Mouse (Mus musculus) adrenal gland (tissue): ENCODE data around the gene Dcbld2.

ENCODE experiments used
- intact Hi-C: fragments of 180-260 bp; cut with DNase I; formaldehyde crosslinking; loops from one replicate; pipeline ENCODE4 v1.15.1; 2025

The Dcbld2 gene

DNA sequence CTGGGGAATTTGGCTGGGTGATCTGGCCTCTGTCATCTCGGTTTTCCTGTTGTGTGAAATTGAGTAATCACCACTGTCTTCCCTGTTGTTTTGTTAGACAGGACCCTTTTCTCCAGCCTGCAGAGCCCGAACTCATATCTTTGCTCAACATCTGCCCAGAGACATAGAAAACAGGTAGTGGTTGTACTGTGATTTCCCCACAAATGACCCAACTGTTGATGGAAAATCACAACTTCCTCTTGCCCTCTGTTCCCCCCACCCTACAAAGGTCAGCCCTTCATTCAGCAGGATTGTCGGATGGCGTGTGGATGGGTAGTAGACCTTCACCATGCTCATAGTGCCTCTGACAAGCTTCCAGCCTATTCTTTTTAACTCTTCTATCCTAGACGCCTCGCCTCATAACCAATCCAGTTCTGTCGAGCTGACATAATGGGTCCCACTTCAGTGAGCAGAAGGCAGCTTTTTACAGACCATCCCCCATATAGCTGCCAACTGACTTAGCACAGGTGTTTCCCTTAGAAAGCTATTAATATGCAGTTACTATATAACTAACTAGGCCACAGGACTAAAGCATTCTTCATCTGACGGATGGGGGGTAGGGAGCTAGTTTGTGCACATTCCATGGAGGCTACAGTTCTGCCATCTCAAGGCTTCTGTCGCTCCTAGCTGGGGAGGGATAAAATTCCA lies 73.1 kb downstream of the Dcbld2 start:
- intact Hi-C loops = no loop called here

DNA sequence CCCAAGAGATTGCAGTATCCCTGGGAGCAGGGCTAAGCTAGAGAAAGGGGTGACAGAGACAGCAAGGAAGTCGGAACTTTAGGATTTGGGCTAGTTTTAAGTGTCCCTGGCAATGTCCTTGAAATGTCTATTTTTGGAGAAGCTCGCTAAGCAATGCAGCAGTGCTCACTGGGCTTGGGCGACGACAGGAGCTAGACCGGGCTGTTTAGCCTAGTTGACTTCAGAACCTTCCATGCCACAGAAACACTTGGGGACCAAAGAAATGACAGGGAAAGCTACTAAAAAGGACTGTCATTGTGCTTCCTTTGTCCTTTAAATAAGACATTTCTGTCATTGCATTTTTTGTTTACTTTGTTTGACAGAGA lies 73.6 kb downstream of the Dcbld2 start:
- intact Hi-C loops = no loop called here

DNA sequence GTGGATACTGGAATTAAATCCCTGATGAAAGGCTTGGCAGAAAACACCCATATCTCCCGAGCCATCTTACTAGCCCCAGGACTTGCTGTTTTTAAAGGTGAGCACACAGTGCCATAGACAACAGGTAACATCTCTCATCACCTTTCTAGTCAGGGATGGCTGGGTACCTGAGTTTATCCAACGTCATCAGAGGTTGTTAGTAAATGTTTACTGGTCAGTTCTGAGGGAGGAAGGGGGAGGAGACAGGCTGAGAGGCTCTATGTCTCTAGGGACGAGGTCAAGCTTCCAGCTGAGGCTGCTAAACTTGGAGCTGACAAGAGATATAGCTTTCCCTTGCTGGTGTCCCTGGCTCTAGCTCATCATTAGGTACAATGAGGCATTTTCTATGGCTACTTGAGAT lies 74.1 kb downstream of the Dcbld2 start:
- intact Hi-C loops = no loop called here

DNA sequence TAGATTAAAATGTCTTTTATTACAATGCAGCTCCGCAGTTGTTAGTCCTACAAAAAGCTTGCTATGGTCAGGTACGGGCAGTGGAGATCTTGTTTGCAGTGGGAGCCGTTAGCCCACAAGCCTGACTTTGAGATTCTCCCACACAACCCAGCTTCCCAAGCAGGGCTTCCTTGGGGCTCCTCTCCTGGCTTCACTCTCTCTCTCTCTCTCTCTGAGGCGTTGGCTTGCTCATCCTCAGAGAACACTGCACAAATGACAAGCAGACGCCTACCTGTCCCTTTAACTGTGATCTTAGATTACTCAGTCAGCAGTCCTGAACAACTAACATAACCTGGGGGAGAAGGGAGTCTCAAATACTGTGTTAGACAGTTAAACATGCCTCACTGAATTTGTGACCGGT lies 79.6 kb downstream of the Dcbld2 start:
- intact Hi-C loops = no loop called here

DNA sequence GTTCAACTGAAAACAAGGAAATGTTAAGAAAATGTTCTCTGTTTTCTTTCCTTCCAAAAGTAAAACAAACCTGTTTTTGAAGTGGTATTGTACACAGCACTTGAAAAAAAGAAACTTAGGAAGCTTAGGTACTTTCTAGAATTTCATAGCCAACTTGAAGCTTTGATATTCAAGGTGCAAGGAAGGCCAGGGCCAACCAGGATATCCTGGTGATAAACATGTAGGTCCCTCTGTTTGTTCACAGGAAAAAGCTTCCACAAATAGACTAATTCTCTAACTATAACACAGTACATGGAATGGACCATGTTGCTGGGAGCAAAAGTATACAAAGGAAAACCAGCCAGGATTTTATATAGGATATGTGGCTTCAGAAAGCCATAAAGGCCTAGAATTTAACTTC lies 88.5 kb downstream of the Dcbld2 start:
- intact Hi-C loops = no loop called here

DNA sequence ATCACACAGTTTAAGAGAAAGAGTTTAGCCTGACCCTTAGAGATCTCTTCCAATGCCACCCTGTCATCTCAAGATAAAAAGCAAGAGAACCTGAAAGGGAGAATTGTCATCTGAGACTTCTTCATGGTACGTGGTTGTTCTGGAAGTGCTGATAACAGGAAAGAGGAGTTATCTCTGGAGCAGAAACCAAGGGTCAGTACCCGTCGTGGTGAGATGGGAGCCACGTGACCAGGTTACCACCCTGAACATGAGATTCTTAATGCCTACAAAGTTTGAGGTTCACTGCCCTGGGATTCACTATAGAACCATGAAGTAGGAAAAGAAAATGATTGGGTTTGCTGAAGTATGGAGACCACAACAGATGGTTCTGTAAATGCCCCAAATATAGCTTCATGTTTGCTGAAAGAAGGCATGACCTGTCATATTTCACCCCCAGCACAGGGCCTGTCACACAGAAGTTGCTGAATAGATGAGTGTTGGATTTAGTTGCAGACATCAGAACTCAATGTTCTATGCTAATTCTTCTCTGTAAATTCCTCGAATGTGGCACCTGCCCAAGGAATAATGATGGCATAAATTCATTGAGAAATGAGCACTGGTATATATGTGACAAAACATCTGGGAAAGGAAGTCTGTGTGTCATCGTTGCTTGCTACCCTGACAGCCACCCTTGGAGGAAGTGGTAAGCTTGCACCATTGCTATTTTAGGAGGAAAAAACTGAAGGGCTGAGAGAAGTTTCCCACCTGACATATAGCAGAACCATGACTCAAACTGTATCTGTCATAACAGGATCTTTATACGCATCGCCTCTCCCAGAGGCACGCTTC lies 89.9 kb downstream of the Dcbld2 start:
- intact Hi-C loops = no loop called here

DNA sequence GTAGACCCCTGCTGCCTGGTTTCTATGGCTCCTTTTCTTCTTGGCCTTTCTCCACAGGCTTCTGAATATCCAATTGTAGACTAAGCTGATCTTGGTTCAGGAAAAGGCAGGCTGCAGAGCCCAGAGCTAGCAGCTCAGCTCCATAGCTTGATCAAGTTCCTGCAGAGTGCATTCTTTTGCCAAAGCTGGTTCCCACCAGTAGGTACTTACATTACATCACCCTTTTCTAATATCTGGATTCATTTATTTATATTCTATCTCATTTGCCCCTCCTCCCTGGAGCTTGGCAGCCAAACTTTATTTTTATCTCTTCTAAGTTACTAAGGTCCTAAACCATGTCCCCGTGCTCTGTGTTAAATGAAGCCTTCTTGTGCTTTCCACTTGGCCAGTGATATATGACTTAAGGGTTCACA lies 90.9 kb downstream of the Dcbld2 start:
- intact Hi-C loops = no loop called here

DNA sequence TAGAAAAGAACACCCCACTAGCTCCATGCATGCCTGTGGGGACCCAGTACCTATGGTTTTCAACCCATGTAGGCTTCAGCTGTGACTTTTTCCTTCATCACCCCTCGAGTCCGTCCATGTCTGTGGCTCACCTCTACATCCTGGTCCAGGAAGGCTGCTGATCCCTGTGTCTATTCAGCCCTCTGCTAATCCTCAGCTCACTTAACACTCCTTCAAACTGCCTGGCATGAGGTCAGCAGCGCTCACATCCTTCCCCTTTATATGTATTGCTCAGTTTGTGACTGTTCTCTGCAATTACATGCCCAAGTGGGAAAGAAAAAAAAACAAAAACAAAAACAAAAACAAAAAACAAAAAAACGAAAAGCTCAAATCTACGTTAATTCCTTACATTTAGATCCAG lies 91.4 kb downstream of the Dcbld2 start:
- intact Hi-C loops = no loop called here

DNA sequence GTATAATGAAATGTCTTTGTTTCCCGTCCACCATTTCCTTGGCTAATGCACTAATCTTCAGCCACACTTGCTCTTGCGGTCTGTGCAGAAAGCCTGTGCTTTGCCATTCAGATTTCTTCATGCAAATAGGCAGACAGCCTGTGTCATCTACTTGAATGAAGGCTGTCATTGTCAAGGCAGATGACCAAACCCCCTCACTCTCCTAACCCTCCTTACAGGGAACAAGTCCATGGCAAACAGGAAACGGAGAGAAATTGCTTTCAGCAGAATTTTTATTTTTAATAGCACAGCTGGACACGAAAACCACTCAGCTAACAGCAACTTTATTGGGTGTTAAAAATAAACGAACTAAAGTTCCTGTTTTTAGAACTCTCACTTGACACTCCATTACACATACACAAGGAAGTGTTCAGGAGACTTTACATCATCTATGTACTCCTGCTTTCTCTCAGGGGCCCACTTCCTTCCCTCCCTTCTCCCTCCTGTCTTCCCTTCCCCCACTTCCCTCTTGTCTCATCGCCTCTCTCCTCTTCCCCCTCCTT lies 93.6 kb downstream of the Dcbld2 start:
- intact Hi-C loops = no loop called here

DNA sequence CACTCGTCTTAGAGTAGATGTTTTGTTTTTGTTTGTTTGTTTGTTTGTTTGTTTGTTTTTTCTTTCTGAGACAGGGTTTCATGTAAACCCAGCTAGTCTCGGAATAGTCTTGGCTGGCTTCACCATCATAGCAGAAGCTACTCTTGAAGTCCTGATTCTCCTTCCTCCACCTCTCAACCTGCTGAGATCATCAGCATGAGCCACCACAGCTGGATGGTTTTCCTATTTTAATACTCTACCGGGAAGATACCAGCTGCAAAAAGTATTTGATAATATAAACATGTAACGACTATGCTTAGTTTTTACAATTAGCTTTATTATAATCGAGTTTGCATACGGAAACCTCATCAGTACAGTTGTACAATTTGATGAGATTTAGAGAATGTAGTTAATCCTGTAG lies 94.3 kb downstream of the Dcbld2 start:
- intact Hi-C loops = no loop called here

DNA sequence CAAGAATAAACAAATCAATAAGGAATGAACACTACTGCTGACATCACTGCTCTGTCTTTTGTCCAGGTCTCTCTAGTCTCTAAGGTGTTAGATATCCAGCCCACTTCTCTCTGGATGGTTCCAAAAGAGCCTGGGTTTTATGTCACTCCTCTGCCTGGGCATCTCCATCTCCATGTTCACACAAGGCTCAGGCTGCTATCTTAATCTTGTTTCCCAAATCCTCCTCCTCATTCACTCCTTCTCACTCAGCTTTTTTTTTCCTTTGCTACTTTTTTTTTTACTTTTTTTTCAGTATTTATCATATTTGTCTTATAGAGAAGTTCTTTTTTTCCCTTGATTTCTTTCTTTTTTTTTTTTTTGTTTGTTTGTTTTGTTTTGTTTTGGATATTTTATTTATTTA lies 96.7 kb downstream of the Dcbld2 start:
- intact Hi-C loops = no loop called here

DNA sequence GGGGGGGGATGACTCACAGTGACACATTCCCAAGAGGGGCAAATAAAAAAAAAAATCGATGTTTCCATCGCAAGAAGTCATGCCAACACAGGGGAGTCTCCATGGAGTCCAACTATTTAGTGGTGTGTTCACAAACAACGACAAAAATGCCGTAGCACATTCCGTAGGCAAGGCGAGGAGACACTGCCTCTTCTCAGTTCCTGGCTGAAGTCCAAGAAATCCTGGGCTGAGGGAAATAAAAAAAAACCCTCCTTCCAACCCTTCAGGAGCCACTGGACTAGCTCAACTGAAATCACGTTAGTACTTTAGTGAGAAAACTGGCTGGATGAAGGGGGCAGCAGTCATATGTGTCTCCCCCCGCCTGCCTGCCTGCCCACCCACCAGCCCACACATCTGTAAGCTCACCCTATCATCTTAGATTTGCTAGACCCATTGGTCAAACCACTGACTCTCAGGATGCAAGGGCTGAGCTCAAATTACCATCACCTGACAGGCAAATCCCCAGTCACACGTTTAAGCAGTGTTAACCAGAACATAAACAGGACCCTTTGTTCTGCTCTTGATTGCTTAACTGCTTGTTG lies 104.0 kb downstream of the Dcbld2 start:
- intact Hi-C loops = loop anchor here (5.0 kb wide), 1 partner anchor 45 kb away; no protein-coding TSS in a partner anchor

DNA sequence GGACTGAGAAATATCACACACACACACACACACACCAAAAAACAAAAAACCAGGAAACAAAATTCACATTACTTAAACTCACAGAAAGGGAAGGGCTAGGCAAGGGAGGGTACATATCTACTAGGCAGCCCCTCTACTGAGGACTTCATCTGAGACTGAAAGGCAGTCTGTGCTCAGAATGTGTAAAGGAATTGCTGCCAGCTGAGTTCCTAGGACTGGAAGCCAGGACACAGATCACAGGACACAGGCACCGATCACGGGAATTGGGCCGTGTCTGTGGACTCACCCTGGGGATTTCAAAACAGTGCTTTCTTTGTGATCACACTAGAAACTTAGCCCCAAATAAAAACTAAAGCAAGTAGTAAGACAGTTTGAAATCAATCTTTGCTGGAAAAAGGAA lies 104.6 kb downstream of the Dcbld2 start:
- intact Hi-C loops = loop anchor here (5.0 kb wide), 1 partner anchor 46 kb away; no protein-coding TSS in a partner anchor

DNA sequence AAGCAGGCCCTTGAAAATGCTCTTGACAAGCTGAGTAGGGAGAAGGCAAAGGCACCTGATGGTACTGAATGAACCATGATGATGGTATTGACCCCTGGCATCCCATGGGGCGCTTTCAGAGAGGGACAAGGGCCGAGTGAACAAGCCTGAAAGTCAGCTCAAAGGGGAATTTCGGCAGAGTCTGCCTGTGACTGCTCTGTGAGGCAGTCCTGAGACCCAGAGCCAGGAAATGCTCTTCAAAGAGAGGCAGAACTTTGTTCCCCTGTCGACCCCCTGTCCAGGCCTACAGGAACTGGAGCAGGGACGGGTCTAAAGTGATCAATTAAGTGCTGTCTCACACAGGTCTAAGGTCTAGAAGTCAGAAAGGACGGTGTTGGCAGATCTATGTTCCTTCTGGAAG lies 105.5 kb downstream of the Dcbld2 start:
- intact Hi-C loops = loop anchor here (5.0 kb wide), 1 partner anchor 46 kb away; no protein-coding TSS in a partner anchor

DNA sequence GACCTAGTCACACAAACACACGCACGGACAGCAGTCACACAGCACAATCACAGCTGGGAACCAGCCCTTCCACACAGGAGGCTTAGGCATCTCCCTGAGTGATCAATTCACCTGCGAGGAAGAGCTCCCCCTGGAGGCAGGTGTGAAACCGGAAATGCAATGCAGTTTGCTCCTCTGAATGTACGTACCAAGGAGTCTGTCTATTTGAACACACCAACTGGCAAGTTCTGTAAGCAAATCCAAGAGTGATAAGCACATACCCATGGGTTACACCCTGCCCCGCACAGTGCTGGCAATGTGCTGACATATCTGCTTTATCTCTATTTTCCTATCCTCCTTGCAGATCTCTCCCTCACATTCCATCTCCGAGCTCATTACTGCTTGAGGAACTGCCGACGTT lies 106.3 kb downstream of the Dcbld2 start:
- intact Hi-C loops = loop anchor here (5.0 kb wide), 1 partner anchor 47 kb away; no protein-coding TSS in a partner anchor

DNA sequence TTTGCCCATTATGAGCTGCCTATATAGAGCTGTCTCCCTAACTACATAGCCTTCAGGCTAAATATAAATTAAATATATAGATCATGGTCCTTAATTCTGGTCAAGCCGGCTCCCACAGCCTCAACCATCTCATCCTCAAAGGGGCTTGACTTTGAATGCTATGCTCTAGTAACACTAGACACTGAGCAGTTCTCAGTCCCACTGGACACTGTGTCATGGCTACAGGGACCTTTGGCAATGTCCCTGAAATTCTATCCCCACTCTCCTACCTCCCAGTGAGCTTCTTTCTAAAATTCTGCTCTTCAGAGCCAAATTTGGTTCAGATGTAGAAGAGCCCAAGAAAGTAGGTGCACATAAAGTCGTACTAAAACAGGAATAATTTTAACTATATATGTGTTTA lies 107.9 kb downstream of the Dcbld2 start:
- intact Hi-C loops = no loop called here

DNA sequence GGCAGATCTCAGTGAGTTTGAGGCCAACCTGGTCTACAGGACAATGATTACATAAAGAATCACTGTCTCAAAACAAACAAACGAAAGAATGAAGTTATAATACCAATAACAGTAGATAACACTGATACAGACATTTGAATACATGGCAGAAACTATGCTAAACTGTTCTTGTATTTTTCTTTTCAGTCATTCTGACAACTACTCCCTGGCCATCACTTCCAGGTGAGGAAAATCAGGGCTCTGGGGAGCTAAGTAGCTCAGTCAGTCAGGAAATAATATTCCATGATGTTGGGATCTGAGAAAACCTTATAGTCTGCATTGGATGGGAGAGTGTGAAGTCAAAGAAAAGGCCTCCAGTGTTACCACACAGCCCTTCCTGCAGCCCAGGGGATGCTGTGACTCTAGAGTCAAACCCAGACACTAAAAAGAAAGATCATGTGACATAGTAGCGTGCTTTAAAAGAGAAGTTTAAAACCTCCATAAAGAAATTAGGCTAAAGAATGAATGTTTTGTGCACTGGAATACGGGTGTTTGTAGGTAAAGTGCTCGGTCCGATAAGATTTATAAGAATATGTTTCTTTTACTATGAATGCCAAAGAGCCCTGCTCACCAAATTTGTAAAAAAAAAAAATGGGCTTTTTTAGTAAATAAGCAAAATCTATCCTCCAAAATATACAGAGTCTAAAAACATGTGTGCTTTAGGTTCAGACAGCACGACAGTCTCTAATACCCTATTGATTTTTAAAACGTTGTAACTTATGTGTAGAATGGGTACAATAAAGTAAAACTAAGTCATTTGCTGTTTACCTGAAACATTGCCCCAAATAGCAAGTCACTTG lies 108.9 kb downstream of the Dcbld2 start:
- intact Hi-C loops = no loop called here
